Mouse (Mus musculus) E14TG2a.4 (cell line): ENCODE measurements around the gene Mad1l1.

ENCODE experiments used
- H3K27me3 ChIP-seq: 2 replicates; pipeline ENCODE4 v1.6.1; 2014; ENCODE audit warnings: low read length, control low read depth; ENCODE audit not compliant: insufficient read depth
- H3K36me3 ChIP-seq: 2 replicates; pipeline ENCODE4 v1.6.1; 2014; ENCODE audit warnings: low read length, control low read depth; ENCODE audit not compliant: insufficient read depth
- H3K4me1 ChIP-seq: replicated peaks from 2 replicates; pipeline ENCODE4 v1.6.1; 2014; ENCODE audit warnings: low read depth, low read length, control low read depth
- H3K4me3 ChIP-seq: replicated peaks from 2 replicates; pipeline ENCODE4 v1.5.1; 2014; ENCODE audit warnings: mild to moderate bottlenecking, low read length
- H3K9me3 ChIP-seq: 2 replicates; pipeline ENCODE4 v1.6.1; 2014; ENCODE audit warnings: low read length, control low read depth
- CTCF ChIP-seq: conservative IDR thresholded peaks from 2 replicates; pipeline ENCODE4 v1.5.1; 2014; ENCODE audit warnings: low read length
- NANOG ChIP-seq: IDR thresholded peaks from 2 replicates; pipeline ENCODE4 v1.6.1; 2014; ENCODE audit warnings: borderline replicate concordance, low read length, mixed read lengths
- POU5F1 ChIP-seq: IDR thresholded peaks from 2 replicates; pipeline ENCODE4 v1.6.1; 2014; ENCODE audit warnings: low read length, borderline replicate concordance

The Mad1l1 gene

DNA sequence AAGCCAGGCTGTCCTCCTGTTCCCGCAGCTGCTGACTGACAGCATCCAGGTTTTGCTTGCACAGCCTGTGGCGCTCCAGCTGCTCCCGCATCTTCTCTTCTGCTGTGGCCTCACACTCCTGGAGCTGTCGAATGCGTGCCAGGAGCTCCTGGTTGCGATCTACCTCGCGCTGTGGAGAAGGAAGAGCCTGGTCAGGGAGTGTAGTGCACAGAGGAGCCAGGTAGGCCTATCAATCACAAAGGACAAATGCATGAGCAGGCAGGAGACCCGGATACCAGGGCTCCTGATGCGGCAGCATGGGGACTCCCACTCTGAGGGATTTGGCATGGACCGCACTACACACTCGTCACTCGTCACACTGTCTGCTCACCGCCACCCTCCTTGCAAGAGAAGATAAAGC lies 13.8 kb downstream of the Mad1l1 start:
- peaks cover 23% of the 10 kb centered on the region for H3K4me1 ChIP-seq
- H3K36me3 ChIP-seq, result peaks cover 94% of the 10 kb centered on the region
- no peak overlapping the region for H3K4me3 ChIP-seq
- no peaks in the 10 kb centered on the region for H3K9me3 ChIP-seq
- TF ChIP-seq NANOG (no peak), CTCF (no peak), POU5F1 (no peak)
- no peaks in the 10 kb centered on the region for H3K27me3 ChIP-seq

- TF ChIP-seq NANOG, result no peak
- 0 out of 2 replicates have a peak, but pooled peaks have one; percentile 3 for TF ChIP-seq CTCF
- Histone ChIP-seq H3K9me3 (no peaks in the 10 kb centered on the region), H3K27me3 (no peaks in the 10 kb centered on the region), H3K4me3 (no peak overlapping the region), H3K36me3 (peaks cover 92% of the 10 kb centered on the region), H3K4me1 (peaks cover 23% of the 10 kb centered on the region)
Measured at GRCm38 (mm10) chr5:140306016-140306415, 15.3 kb downstream of the Mad1l1 start.

GRCm38 (mm10) chr5:140298291-140298690 lies 23.1 kb downstream of the Mad1l1 start:
- Histone ChIP-seq H3K4me1 (peaks cover 10% of the 10 kb centered on the region; the same call in 1 of the 2 replicates), H3K27me3 (no peaks in the 10 kb centered on the region), H3K4me3 (no peak overlapping the region), H3K36me3 (peaks cover 84% of the 10 kb centered on the region), H3K9me3 (no peaks in the 10 kb centered on the region)
- no peak for TF ChIP-seq NANOG
- no peak for TF ChIP-seq CTCF
- TF ChIP-seq POU5F1, result no peak

- no peak overlapping the region for H3K4me3 ChIP-seq
- H3K4me1 ChIP-seq, result peaks cover 10% of the 10 kb centered on the region; the same call in 1 of the 2 replicates
- no peaks in the 10 kb centered on the region for H3K27me3 ChIP-seq
- peaks cover 87% of the 10 kb centered on the region for H3K36me3 ChIP-seq
- TF ChIP-seq POU5F1, result no peak
- TF ChIP-seq CTCF, result peak; percentile 33
- no peaks in the 10 kb centered on the region for H3K9me3 ChIP-seq
Measured at GRCm38 (mm10) chr5:140292152-140292551, 29.2 kb downstream of the Mad1l1 start.

DNA sequence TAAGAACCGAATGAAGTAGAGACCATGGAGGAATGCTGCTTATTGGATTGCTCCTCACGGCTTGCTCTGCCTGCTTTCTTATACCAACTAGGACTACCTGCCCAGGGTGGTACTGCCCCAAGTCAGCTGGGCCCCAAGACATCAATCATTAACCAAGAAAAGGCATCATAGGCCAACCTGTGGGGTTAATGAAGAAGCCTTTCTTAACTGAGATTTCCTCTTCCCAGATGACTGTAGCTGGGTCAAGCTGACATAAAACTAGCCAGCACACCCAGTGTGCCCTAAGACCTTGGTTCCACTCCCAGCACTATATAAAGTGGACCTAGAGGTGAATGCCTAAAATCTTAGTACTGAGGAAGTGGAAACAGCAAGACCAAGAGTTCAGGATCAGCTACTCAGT lies 32.2 kb downstream of the Mad1l1 start:
- Histone ChIP-seq H3K9me3 (no peaks in the 10 kb centered on the region), H3K36me3 (peaks cover 87% of the 10 kb centered on the region), H3K4me1 (peaks cover 15% of the 10 kb centered on the region), H3K27me3 (no peaks in the 10 kb centered on the region), H3K4me3 (no peak overlapping the region)
- TF ChIP-seq CTCF (no peak), NANOG (no peak), POU5F1 (no peak)

GRCm38 (mm10) chr5:140288287-140288686 lies 33.1 kb downstream of the Mad1l1 start:
- Histone ChIP-seq H3K27me3 (no peaks in the 10 kb centered on the region), H3K36me3 (peaks cover 87% of the 10 kb centered on the region), H3K4me3 (no peak overlapping the region), H3K4me1 (peaks cover 20% of the 10 kb centered on the region), H3K9me3 (no peaks in the 10 kb centered on the region)
- TF ChIP-seq CTCF (no peak), POU5F1 (no peak), NANOG (no peak)

- peaks cover 50% of the 10 kb centered on the region for H3K4me1 ChIP-seq
- no peak for TF ChIP-seq NANOG
- TF ChIP-seq POU5F1, result no peak
- TF ChIP-seq CTCF, result no peak
- H3K9me3 ChIP-seq, result no peaks in the 10 kb centered on the region
- no peaks in the 10 kb centered on the region for H3K27me3 ChIP-seq
- H3K36me3 ChIP-seq, result peaks cover 73% of the 10 kb centered on the region
- H3K4me3 ChIP-seq, result no peak overlapping the region
Measured at GRCm38 (mm10) chr5:140284761-140285160, 36.6 kb downstream of the Mad1l1 start.

- Histone ChIP-seq H3K36me3 (peaks cover 73% of the 10 kb centered on the region), H3K4me3 (no peak overlapping the region), H3K27me3 (no peaks in the 10 kb centered on the region), H3K9me3 (no peaks in the 10 kb centered on the region), H3K4me1 (peaks cover 50% of the 10 kb centered on the region)
- TF ChIP-seq CTCF (no peak), POU5F1 (no peak), NANOG (no peak)
Measured at GRCm38 (mm10) chr5:140284011-140284410, 37.3 kb downstream of the Mad1l1 start.

DNA sequence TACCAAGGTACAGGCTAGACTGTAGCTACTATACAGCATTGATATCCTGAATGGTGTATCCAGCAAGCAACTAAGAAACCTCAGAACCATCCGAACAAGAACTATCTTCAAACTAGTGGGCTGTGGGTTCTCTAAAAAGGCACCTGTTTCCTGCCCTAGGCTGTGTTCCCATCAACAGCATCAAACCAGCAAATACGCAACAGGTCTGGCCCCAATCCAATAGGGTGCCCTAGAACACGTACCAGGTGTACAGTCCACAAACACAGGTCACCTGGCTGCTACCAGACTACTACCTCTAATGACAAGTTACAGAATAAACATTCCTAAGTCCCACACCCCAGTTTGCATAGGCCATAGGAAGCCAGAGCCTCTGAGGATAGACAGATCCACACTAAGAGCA lies 38.5 kb downstream of the Mad1l1 start:
- H3K27me3 ChIP-seq, result no peaks in the 10 kb centered on the region
- TF ChIP-seq NANOG, result no peak
- TF ChIP-seq POU5F1, result no peak
- TF ChIP-seq CTCF, result no peak
- peaks cover 73% of the 10 kb centered on the region for H3K36me3 ChIP-seq
- H3K9me3 ChIP-seq, result no peaks in the 10 kb centered on the region
- H3K4me1 ChIP-seq, result peaks cover 50% of the 10 kb centered on the region
- no peak overlapping the region for H3K4me3 ChIP-seq
